Mouse (Mus musculus): ENCODE measurements around the gene Prg2. TPM values are rescaled to one million over a fixed set of nuclear protein-coding genes. Genes with fewer than 3 reads are reported as not detected.

Gene Prg2
- total and polyA plus RNA-seq, 3 experiments: 0.17 to 0.42 TPM; not detected in 1

- Histone ChIP-seq H3K9me3 (replicated peaks; ENCODE audit: insufficient read depth, low read length) (no peaks in the 10 kb centered on the region), H3K4me1 (ENCODE audit: control insufficient read depth in 1 of 2, insufficient read depth in 2 of 2, low read length in 2 of 2) (peaks cover 9 to 20% of the 10 kb centered on the region in 2 experiments), H3K9ac (ENCODE audit: control insufficient read depth, low read depth, low read length, poor library complexity, severe bottlenecking) (peak overlapping the region; percentile 96), H3K27me3 (ENCODE audit: control insufficient read depth in 1 of 2, insufficient read depth in 2 of 2, low read length in 2 of 2) (no peaks in the 10 kb centered on the region), H3K79me2 (ENCODE audit: control insufficient read depth, insufficient read depth, low read length, poor library complexity) (peaks cover 28% of the 10 kb centered on the region), H3K27ac (ENCODE audit: control insufficient read depth, low read depth, low read length) (peak overlapping the region; percentile 99), H3K4me3 (ENCODE audit: control insufficient read depth in 1 of 2, insufficient read depth in 1 of 2, low read depth in 2 of 2, low read length in 2 of 2) (peak overlapping the region; percentile 85 to 93), H3K36me3 (ENCODE audit: control insufficient read depth in 1 of 2, insufficient read depth in 2 of 2, low read length in 2 of 2) (peaks cover 0 to 22% of the 10 kb centered on the region in 2 experiments; a peak in 3 of 4 replicates)
- DNase-seq (ENCODE audit: low read depth, low spot score): peak; percentile 52
- TF ChIP-seq MAFK (IDR thresholded peaks at IDR 0.05; ENCODE audit: borderline replicate concordance, low read depth, low read length): no peak
- TF ChIP-seq POLR2A (IDR thresholded peaks at IDR 0.05; ENCODE audit: control insufficient read depth in 1 of 2, insufficient read depth in 1 of 2, low read depth in 1 of 2, low read length in 2 of 2, poor library complexity in 1 of 2): no peak
Observed at GRCm38 (mm10) chr2:84937491-84938150, 42.6 kb upstream of the Prg2 start.

DNA sequence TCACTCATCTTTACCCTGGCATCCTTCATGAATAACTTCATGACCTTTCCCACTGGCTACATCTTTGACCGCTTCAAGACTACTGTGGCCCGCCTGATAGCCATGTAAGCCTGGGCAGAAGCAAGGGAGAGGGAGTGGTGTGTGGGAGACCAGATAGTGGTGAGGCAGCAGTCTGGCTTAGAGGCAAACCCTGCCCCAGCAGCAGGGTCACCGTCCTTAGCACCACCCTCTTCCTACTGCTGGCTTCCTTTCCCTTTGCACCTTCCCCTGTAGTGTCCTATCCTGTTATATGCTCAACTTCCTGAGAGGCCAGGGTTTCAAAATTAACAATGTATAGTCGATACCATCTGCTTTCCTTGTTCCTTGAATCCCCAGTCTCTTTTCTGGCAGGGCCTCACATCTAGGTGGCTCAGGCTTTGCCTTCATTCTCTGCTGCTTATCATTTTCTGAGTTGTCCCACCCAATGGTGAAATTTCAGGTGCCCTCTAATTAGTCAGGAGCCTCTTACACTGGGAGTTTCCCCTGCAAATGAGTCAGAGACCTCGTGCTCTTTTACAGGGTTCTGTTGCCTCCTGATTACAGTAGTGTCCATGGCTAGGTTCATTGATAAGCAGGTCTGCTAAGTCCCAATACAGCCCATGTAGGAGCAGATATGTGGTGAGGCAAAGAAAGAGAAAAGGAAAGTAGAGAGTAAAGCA is 41.9 kb upstream of the Prg2 start:
- Histone ChIP-seq H3K79me2 (ENCODE audit: control insufficient read depth, insufficient read depth, low read length, poor library complexity) (peaks cover 28% of the 10 kb centered on the region), H3K9me3 (replicated peaks; ENCODE audit: insufficient read depth, low read length) (no peaks in the 10 kb centered on the region), H3K4me3 (ENCODE audit: control insufficient read depth in 1 of 2, insufficient read depth in 1 of 2, low read depth in 2 of 2, low read length in 2 of 2) (peak overlapping the region; percentile 85 to 93), H3K4me1 (ENCODE audit: control insufficient read depth in 1 of 2, insufficient read depth in 2 of 2, low read length in 2 of 2) (peaks cover 9 to 20% of the 10 kb centered on the region in 2 experiments), H3K36me3 (ENCODE audit: control insufficient read depth in 1 of 2, insufficient read depth in 2 of 2, low read length in 2 of 2) (peaks cover 0 to 22% of the 10 kb centered on the region in 2 experiments; a peak in 3 of 4 replicates), H3K27ac (ENCODE audit: control insufficient read depth, low read depth, low read length) (peak overlapping the region; percentile 99), H3K27me3 (ENCODE audit: control insufficient read depth in 1 of 2, insufficient read depth in 2 of 2, low read length in 2 of 2) (no peaks in the 10 kb centered on the region), H3K9ac (ENCODE audit: control insufficient read depth, low read depth, low read length, poor library complexity, severe bottlenecking) (peak overlapping the region; percentile 96)
- DNase-seq (ENCODE audit: low read depth, low spot score): peak; percentile 96
- TF ChIP-seq E2F4 (IDR thresholded peaks at IDR 0.05; ENCODE audit: borderline replicate concordance, low read depth, low read length) (no peak), GABPA (IDR thresholded peaks at IDR 0.05; ENCODE audit: low read depth, low read length) (no peak), TCF12 (IDR thresholded peaks at IDR 0.05; ENCODE audit: low read depth, low read length) (peak; percentile 97), MEF2A (IDR thresholded peaks at IDR 0.05; ENCODE audit: extremely low read depth, insufficient replicate concordance, low read depth, low read length, poor library complexity, severe bottlenecking) (no peak), ZNF384 (IDR thresholded peaks at IDR 0.05; ENCODE audit: low read depth, low read length) (no peak), USF2 (IDR thresholded peaks at IDR 0.05; ENCODE audit: borderline replicate concordance in 1 of 2, insufficient read depth in 1 of 2, low read depth in 1 of 2, low read length in 2 of 2) (no peak), POLR2A (IDR thresholded peaks at IDR 0.05; ENCODE audit: control insufficient read depth in 1 of 2, insufficient read depth in 1 of 2, low read depth in 1 of 2, low read length in 2 of 2, poor library complexity in 1 of 2) (peak in 1 of 2 experiments; percentile 58; a peak in 2 of 4 replicates), BHLHE40 (IDR thresholded peaks at IDR 0.05; ENCODE audit: borderline replicate concordance, low read depth, low read length) (peak; percentile 64; the same call in 1 of the 2 replicates), POLR2AphosphoS2 (IDR thresholded peaks at IDR 0.05; ENCODE audit: low read length) (no peak), MXI1 (IDR thresholded peaks at IDR 0.05; ENCODE audit: low read depth, low read length) (peak; percentile 63; the same call in 1 of the 2 replicates), ZKSCAN1 (IDR thresholded peaks at IDR 0.05; ENCODE audit: low read depth, low read length) (no peak), CHD1 (IDR thresholded peaks at IDR 0.05; ENCODE audit: low read depth, low read length) (no peak), USF1 (IDR thresholded peaks at IDR 0.05; ENCODE audit: low read depth, low read length) (peak; percentile 71), MAX (IDR thresholded peaks at IDR 0.05; ENCODE audit: low read length) (peak; percentile 84), CTCF (IDR thresholded peaks at IDR 0.05 in 2 of 3, conservative IDR thresholded peaks at IDR 0.05 in 1 of 3; ENCODE audit: control insufficient read depth in 1 of 3, insufficient read depth in 1 of 3, low read depth in 2 of 3, low read length in 3 of 3, poor library complexity in 1 of 3, severe bottlenecking in 1 of 3) (no peak), MYC (IDR thresholded peaks at IDR 0.05; ENCODE audit: low read depth, low read length) (peak; percentile 94; the same call in 1 of the 2 replicates), GATA1 (IDR thresholded peaks at IDR 0.05; ENCODE audit: low read depth, low read length) (peak; percentile 99), HCFC1 (IDR thresholded peaks at IDR 0.05; ENCODE audit: low read depth, low read length) (no peak; the same call in none of the 2 replicates), TBP (IDR thresholded peaks at IDR 0.05; ENCODE audit: low read depth, low read length) (peak; percentile 45; the same call in 1 of the 2 replicates), MAZ (IDR thresholded peaks at IDR 0.05; ENCODE audit: low read depth, low read length) (peak; percentile 60; the same call in 1 of the 2 replicates), POLR2AphosphoS5 (IDR thresholded peaks at IDR 0.05; ENCODE audit: borderline replicate concordance, low read depth, low read length) (peak; percentile 81; the same call in 1 of the 2 replicates), MYB (IDR thresholded peaks at IDR 0.05; ENCODE audit: low read depth, low read length) (no peak), SMC3 (IDR thresholded peaks at IDR 0.05; ENCODE audit: low read depth, low read length) (no peak; the same call in 1 of the 2 replicates), NELFE (IDR thresholded peaks at IDR 0.05; ENCODE audit: low read depth, low read length) (peak; percentile 44; the same call in 1 of the 2 replicates), ETS1 (IDR thresholded peaks at IDR 0.05; ENCODE audit: low read depth, low read length) (peak; percentile 92), ZMIZ1 (IDR thresholded peaks at IDR 0.05; ENCODE audit: low read depth, low read length) (peak; percentile 78; the same call in 1 of the 2 replicates), RCOR1 (IDR thresholded peaks at IDR 0.05; ENCODE audit: low read depth, low read length) (peak; percentile 82)

All from MEL (cell line).